Mouse (Mus musculus): ENCODE results near the gene Gbp10. TPM values are rescaled to one million over a fixed set of nuclear protein-coding genes. Genes with fewer than 3 reads are reported as not detected.
"Not testable (repeated sequence)": the region's sequence is repeated elsewhere in the genome, so short reads cannot be mapped to it uniquely, and the experiment has no call there.

Gene Gbp10
- polyA plus RNA-seq, 1 experiment from 2014 or later, result 0.12 TPM

- not testable (repeated sequence) for H3K27ac ChIP-seq (ENCODE audit: low read depth, low read length)
- WGBS, result 82% methylated on average over 1 of the region's 1 CpGs
These were observed 40.2 kb downstream of the Gbp10 start for GRCm38 (mm10) chr5:105199149-105199548.

GRCm38 (mm10) chr5:105197915-105198560, 41.3 kb downstream of the Gbp10 start:
- not testable (repeated sequence) for H3K36me3 ChIP-seq (ENCODE audit: control insufficient read depth, insufficient read depth, low read length); H3K27me3 ChIP-seq (ENCODE audit: control insufficient read depth, insufficient read depth, low read length); H3K4me2 ChIP-seq (ENCODE audit: low read depth); H3K4me3 ChIP-seq (ENCODE audit: low read depth, low read length); H3K27ac ChIP-seq (ENCODE audit: low read depth, low read length); DNase-seq (ENCODE audit: low spot score); H3K4me1 ChIP-seq (ENCODE audit: control insufficient read depth, insufficient read depth, low read length); ATAC-seq (ENCODE audit: insufficient read depth, low FRiP score, low TSS enrichment); H3K9ac ChIP-seq (ENCODE audit: low read length); H3K9me3 ChIP-seq (ENCODE audit: control insufficient read depth, low read length)

More at GRCm38 (mm10) chr5:105199149-105199548, 40.2 kb downstream of the Gbp10 start:
- not testable (repeated sequence) for H3K9ac ChIP-seq (ENCODE audit: low read length); DNase-seq (ENCODE audit: low spot score); H3K4me3 ChIP-seq (ENCODE audit: low read depth, low read length); H3K27me3 ChIP-seq (ENCODE audit: control insufficient read depth, insufficient read depth, low read length); H3K4me1 ChIP-seq (ENCODE audit: control insufficient read depth, insufficient read depth, low read length); ATAC-seq (ENCODE audit: insufficient read depth, low FRiP score, low TSS enrichment); H3K4me2 ChIP-seq (ENCODE audit: low read depth); H3K9me3 ChIP-seq (ENCODE audit: control insufficient read depth, low read length); H3K36me3 ChIP-seq (ENCODE audit: control insufficient read depth, insufficient read depth, low read length)

GRCm38 (mm10) chr5:105196308-105196707, 43.0 kb downstream of the Gbp10 start:
- WGBS, result 88% methylated on average over 5 of the region's 5 CpGs
- not testable (repeated sequence) for H3K36me3 ChIP-seq (ENCODE audit: control insufficient read depth, insufficient read depth, low read length); H3K27me3 ChIP-seq (ENCODE audit: control insufficient read depth, insufficient read depth, low read length); DNase-seq (ENCODE audit: low spot score); ATAC-seq (ENCODE audit: insufficient read depth, low FRiP score, low TSS enrichment); H3K9ac ChIP-seq (ENCODE audit: low read length); H3K4me2 ChIP-seq (ENCODE audit: low read depth); H3K4me1 ChIP-seq (ENCODE audit: control insufficient read depth, insufficient read depth, low read length); H3K27ac ChIP-seq (ENCODE audit: low read depth, low read length); H3K9me3 ChIP-seq (ENCODE audit: control insufficient read depth, low read length); H3K4me3 ChIP-seq (ENCODE audit: low read depth, low read length)

GRCm38 (mm10) chr5:105192536-105192935, 46.8 kb downstream of the Gbp10 start:
- not testable (repeated sequence) for DNase-seq (ENCODE audit: low spot score)

GRCm38 (mm10) chr5:105181446-105181845, 57.9 kb downstream of the Gbp10 start:
- H3K9me3 ChIP-seq (ENCODE audit: control insufficient read depth, low read length), result no peaks in the 10 kb centered on the region
- no peak overlapping the region for H3K27ac ChIP-seq (ENCODE audit: low read depth, low read length)
- DNase-seq (ENCODE audit: low spot score), result no peak
- H3K9ac ChIP-seq (ENCODE audit: low read length), result no peak overlapping the region
- H3K4me1 ChIP-seq (ENCODE audit: control insufficient read depth, insufficient read depth, low read length), result no peaks in the 10 kb centered on the region
- H3K4me2 ChIP-seq (ENCODE audit: low read depth), result no peak overlapping the region
- ATAC-seq (ENCODE audit: insufficient read depth, low FRiP score, low TSS enrichment), result no peak
- no peaks in the 10 kb centered on the region for H3K36me3 ChIP-seq (ENCODE audit: control insufficient read depth, insufficient read depth, low read length)
- H3K27me3 ChIP-seq (ENCODE audit: control insufficient read depth, insufficient read depth, low read length), result no peaks in the 10 kb centered on the region
- H3K4me3 ChIP-seq (ENCODE audit: low read depth, low read length), result no peak overlapping the region

More at GRCm38 (mm10) chr5:105192536-105192935, 46.8 kb downstream of the Gbp10 start:
- not testable (repeated sequence) for H3K4me3 ChIP-seq (ENCODE audit: low read depth, low read length); H3K9ac ChIP-seq (ENCODE audit: low read length); H3K4me2 ChIP-seq (ENCODE audit: low read depth); H3K27me3 ChIP-seq (ENCODE audit: control insufficient read depth, insufficient read depth, low read length); H3K27ac ChIP-seq (ENCODE audit: low read depth, low read length); ATAC-seq (ENCODE audit: insufficient read depth, low FRiP score, low TSS enrichment); H3K36me3 ChIP-seq (ENCODE audit: control insufficient read depth, insufficient read depth, low read length); H3K4me1 ChIP-seq (ENCODE audit: control insufficient read depth, insufficient read depth, low read length); H3K9me3 ChIP-seq (ENCODE audit: control insufficient read depth, low read length)
- WGBS, result 94% methylated on average over 2 of the region's 2 CpGs

Other genes with a start within 250 kb of the Gbp10 start
- 0.53 and 0.95 TPM in 2 replicates for gene Gbp9, start 100.0 kb downstream of the Gbp10 start, polyA plus RNA-seq (2014; fragmentation: Nextera tagmentation; extraction: Ambion mirVana)
- gene Gbp8, start 100.0 kb downstream of the Gbp10 start, polyA plus RNA-seq (2014; fragmentation: Nextera tagmentation; extraction: Ambion mirVana), result 0.37 and 0.50 TPM in 2 replicates
- gene Gbp4, start 99.9 kb downstream of the Gbp10 start, polyA plus RNA-seq (2014; fragmentation: Nextera tagmentation; extraction: Ambion mirVana), result 0.07 and 0.68 TPM in 2 replicates
- gene Gm43302, start 54.2 kb upstream of the Gbp10 start, polyA plus RNA-seq (2014; fragmentation: Nextera tagmentation; extraction: Ambion mirVana), result 0.36 TPM in 1 of 2 replicates, not detected in the other
- 0.15 and 0.16 TPM in 2 replicates for gene Gbp6, start 54.2 kb upstream of the Gbp10 start, polyA plus RNA-seq (2014; fragmentation: Nextera tagmentation; extraction: Ambion mirVana)
- gene Lrrc8b, start 176.2 kb upstream of the Gbp10 start, polyA plus RNA-seq (2014; fragmentation: Nextera tagmentation; extraction: Ambion mirVana), result 12.7 and 14.8 TPM in 2 replicates

Measured in neural tube, embryonic 11.5 days (tissue).